Mouse (Mus musculus) brain, adult 10 weeks (tissue): ENCODE measurements around the gene Ecm1. TPM values are rescaled to one million over a fixed set of nuclear protein-coding genes. Genes with fewer than 3 reads are reported as not detected.

Experiments used
- polyA plus RNA-seq: library from polyadenylated mRNA; stranded (reverse); fragments of 350-450 nt; fragmentation: Illumina TruSeq; extraction: RNeasy Lipid Tissue Mini Kit (QIAGEN cat#74804); gene quantifications from one replicate; pipeline ENCODE4 v1.2.3, GENCODE M21; 2015; ENCODE audit warnings: low read depth, low replicate concordance

Gene Ecm1
- 7.9 TPM for polyA plus RNA-seq

GRCm38 (mm10) chr3:95739353-95740104, at the start of gene Ecm1:
Ecm1 (minus strand) TSS chr3:95739569.

GRCm38 (mm10) chr3:95760106-95760505, 20.7 kb upstream of the Ecm1 start, which contains the start of gene Tars2:
Tars2 (minus strand) TSS chr3:95760206.

DNA sequence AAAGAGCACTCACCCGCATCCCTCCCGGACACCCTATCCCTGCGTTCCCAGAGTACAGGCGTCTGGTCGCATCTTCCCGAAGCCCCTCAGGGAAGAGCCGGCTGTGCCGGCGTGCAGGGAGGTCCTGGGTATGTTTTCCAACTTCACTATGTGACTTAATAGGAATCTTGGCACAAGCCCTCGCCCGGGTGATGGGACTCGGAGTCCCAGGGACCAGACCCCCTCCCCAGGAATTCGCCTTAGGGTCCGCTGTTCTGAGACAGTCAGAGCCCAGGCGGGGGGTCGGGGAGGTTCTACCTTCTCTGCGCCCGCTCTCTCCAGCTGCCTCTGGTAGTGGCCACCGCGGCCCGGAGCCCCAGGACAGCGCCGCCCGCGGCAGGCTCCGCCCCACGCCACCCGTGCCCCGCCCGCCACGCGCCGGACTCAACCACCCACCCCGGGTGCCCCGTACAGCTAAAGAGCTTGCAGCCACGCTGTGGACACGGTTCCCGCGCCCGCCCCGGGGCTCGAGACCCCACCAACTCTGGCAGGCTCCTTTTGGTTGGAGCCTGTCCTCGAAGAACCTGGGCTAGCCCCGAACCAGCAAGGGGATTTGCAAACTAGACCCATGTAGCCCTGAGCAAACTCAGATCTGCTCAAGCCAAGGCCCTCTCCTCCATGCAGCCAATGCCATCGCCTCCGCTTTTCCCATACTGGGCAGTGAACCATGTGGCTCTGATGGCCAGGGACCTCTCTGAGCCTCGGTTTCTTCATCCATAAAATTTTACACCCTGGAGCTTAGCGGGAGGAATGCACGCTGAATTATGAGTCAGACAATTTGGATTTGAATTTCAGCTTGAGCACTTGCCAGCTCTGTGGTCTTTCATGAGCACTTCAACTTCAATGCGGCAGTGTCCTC, 51.6 kb downstream of the Ecm1 start, which contains the start of gene Adamtsl4:
Gene Adamtsl4 (minus strand): TSS at position 394 of the 898 bp plus-strand sequence.

Other genes with a start within 250 kb of the Ecm1 start
- gene Ctsk, start 240.3 kb downstream of the Ecm1 start, polyA plus RNA-seq, result 6.2 TPM
- 136 TPM for gene Ctss, start 212.8 kb downstream of the Ecm1 start, polyA plus RNA-seq
- not detected for gene Hormad1, start 179.9 kb downstream of the Ecm1 start, polyA plus RNA-seq
- gene Golph3l, start 150.6 kb downstream of the Ecm1 start, polyA plus RNA-seq, result 20.4 TPM
- 489 TPM for gene Ensa, start 114.6 kb downstream of the Ecm1 start, polyA plus RNA-seq
- gene Mcl1, start 80.8 kb downstream of the Ecm1 start, polyA plus RNA-seq, result 55.3 TPM
- 5.2 TPM for gene Adamtsl4, start 51.7 kb downstream of the Ecm1 start, polyA plus RNA-seq
- gene Tars2, start 20.6 kb upstream of the Ecm1 start, polyA plus RNA-seq, result 30.4 TPM
- gene Rprd2, start 79.3 kb upstream of the Ecm1 start, polyA plus RNA-seq, result 21.0 TPM
- 25.4 TPM for gene Prpf3, start 116.3 kb upstream of the Ecm1 start, polyA plus RNA-seq
- 282 TPM for gene Mrps21, start 131.9 kb upstream of the Ecm1 start, polyA plus RNA-seq
- 21.2 TPM for gene Ciart, start 142.7 kb upstream of the Ecm1 start, polyA plus RNA-seq
- gene BC028528, start 152.4 kb upstream of the Ecm1 start, polyA plus RNA-seq, result 11.2 TPM
- 72.2 TPM for gene Aph1a, start 154.4 kb upstream of the Ecm1 start, polyA plus RNA-seq
- gene Car14, start 165.1 kb upstream of the Ecm1 start, polyA plus RNA-seq, result 23.3 TPM
- gene Anp32e, start 189.7 kb upstream of the Ecm1 start, polyA plus RNA-seq, result 78.9 TPM